Mouse (Mus musculus) intestine, embryonic 16.5 days (tissue): Measurements from ENCODE around the gene Slc25a51. TPM values are rescaled to one million over a fixed set of nuclear protein-coding genes. Genes with fewer than 3 reads are reported as not detected.

ENCODE experiments used
- ATAC-seq: fragments of 200-750 bp; cut with Nextera tagmentation; 2 replicates; pipeline ENCODE4 v1.8.0; 2017; ENCODE audit warnings: moderate TSS enrichment, moderate library complexity
- H3K27ac ChIP-seq: fragments of 300-500 bp; sonication (generic); 2 replicates; pipeline ENCODE4 v1.5.1; 2014; ENCODE audit warnings: mild to moderate bottlenecking, low read length
- H3K27me3 ChIP-seq: fragments of 300-500 bp; sonication (generic); replicated peaks from 2 replicates; pipeline ENCODE4 v1.6.1; 2014; ENCODE audit warnings: low read length, control low read depth, mixed read lengths; ENCODE audit not compliant: control insufficient read depth, insufficient read depth
- H3K36me3 ChIP-seq: fragments of 300-500 bp; sonication (generic); 2 replicates; pipeline ENCODE4 v1.6.1; 2014; ENCODE audit warnings: low read length, control low read depth; ENCODE audit not compliant: control insufficient read depth, insufficient read depth
- H3K4me1 ChIP-seq: fragments of 300-500 bp; sonication (generic); 2 replicates; pipeline ENCODE4 v1.6.1; 2014; ENCODE audit warnings: low read length, control low read depth, mixed read lengths; ENCODE audit not compliant: control insufficient read depth, insufficient read depth
- H3K4me2 ChIP-seq: fragments of 300-500 bp; sonication (generic); 2 replicates; pipeline ENCODE4 v1.6.1; 2014; ENCODE audit warnings: low read depth, low read length, control low read depth
- H3K4me3 ChIP-seq: fragments of 300-500 bp; sonication (generic); 2 replicates; pipeline ENCODE4 v1.5.1; 2014; ENCODE audit warnings: mild to moderate bottlenecking, low read length
- H3K9ac ChIP-seq: fragments of 300-500 bp; sonication (generic); 2 replicates; pipeline ENCODE4 v1.6.1; 2014; ENCODE audit warnings: low read depth, low read length
- H3K9me3 ChIP-seq: fragments of 300-500 bp; sonication (generic); 2 replicates; pipeline ENCODE4 v1.6.1; 2016; ENCODE audit warnings: low read length, control low read depth; ENCODE audit not compliant: control insufficient read depth
- WGBS: fragments of 180-500 bp; shearing (Covaris S2); extraction: QIAGEN DNeasy Blood & Tissue Kit; methylation state at CpG from one replicate; pipeline ENCODE4 v1.1.7; 2014; 5-methylcytosine and 5-hydroxymethylcytosine counted together
- polyA plus RNA-seq: library from polyadenylated mRNA; unstranded; fragments of >200 nt; fragmentation: Nextera tagmentation; extraction: Ambion mirVana; gene quantifications from 2 replicates; pipeline ENCODE4 v1.2.1, GENCODE M21; 2015

Gene Slc25a51
- polyA plus RNA-seq, 1 experiment from 2014 or later: 55.5 TPM

DNA sequence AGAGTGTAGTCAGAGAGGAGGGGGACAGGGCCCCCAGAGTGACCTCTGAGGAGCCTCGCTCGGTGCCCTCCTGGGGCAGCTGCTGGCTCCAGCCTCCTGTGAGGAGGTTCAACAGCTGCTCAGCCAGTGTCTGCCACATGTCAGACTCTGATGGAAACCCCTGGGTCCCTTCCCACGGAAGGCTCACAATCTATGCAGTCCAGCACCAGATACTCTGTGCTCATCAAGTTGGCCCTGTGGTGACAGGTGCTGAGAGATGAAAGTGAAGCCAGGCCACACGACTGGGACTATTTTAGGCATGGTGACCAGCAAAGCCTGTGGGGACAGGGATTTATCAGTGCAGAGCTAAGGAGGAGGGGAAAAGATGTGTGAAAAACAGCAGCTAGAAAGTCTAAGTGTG, 36.2 kb upstream of the Slc25a51 start:
- 56% methylated on average over 4 of the region's 4 CpGs for WGBS
- no peak overlapping the region for H3K27ac ChIP-seq
- H3K4me3 ChIP-seq: no peak overlapping the region
- H3K4me2 ChIP-seq: no peak overlapping the region
- no peaks in the 10 kb centered on the region; the same call in 1 of the 2 replicates for H3K36me3 ChIP-seq
- ATAC-seq: no peak
- H3K4me1 ChIP-seq: no peaks in the 10 kb centered on the region
- H3K9me3 ChIP-seq: no peaks in the 10 kb centered on the region
- H3K27me3 ChIP-seq: no peaks in the 10 kb centered on the region
- H3K9ac ChIP-seq: no peak overlapping the region

DNA sequence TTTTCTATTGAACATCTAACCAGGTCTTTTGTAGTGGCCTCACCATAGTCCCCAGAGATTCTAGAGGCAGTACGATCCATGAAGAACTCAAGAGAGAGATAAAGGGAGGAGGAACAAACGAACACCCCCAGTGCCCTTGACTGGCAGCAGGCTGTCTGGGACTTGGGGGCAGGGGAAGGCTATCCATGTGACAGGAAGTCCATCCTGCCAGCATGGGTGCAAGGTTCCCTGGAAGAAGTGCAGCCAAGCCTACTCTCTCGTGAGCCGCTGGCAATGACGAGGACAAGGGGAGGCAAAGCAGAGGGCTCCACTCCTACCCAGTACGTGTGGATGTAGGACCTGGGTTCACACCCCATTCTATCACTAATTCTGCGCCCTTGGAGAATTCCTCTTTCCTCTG, 35.1 kb upstream of the Slc25a51 start:
- H3K9ac ChIP-seq: no peak overlapping the region
- no peaks in the 10 kb centered on the region; the same call in 1 of the 2 replicates for H3K36me3 ChIP-seq
- H3K27ac ChIP-seq: no peak overlapping the region
- no peak overlapping the region for H3K4me2 ChIP-seq
- H3K9me3 ChIP-seq: no peaks in the 10 kb centered on the region
- H3K27me3 ChIP-seq: no peaks in the 10 kb centered on the region
- no peak overlapping the region for H3K4me3 ChIP-seq
- no peaks in the 10 kb centered on the region for H3K4me1 ChIP-seq
- 77% methylated on average over 7 of the region's 7 CpGs for WGBS
- no peak for ATAC-seq

DNA sequence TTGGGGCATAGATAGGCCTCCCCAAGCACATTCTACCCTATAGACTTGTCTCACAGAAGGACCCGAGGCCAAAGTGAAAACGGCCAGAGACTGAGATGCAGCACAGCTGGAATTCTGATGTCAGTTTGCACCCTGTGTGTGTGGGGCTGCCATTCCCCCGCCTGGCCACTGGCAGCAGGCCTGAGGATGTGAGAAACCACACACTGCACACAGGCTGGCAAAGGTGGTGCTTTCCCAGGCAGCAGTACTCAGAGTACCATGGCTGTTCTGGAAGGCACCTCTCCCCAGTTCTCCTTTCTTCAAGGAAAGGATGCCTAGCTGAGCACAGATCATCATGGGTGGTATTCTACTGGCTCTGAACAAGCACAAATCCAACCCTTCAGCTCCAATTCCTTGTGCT, 33.7 kb upstream of the Slc25a51 start:
- H3K4me3 ChIP-seq: no peak overlapping the region
- no peak overlapping the region for H3K27ac ChIP-seq
- no peaks in the 10 kb centered on the region for H3K9me3 ChIP-seq
- 61% methylated on average over 3 of the region's 3 CpGs for WGBS
- no peaks in the 10 kb centered on the region; the same call in 1 of the 2 replicates for H3K36me3 ChIP-seq
- H3K27me3 ChIP-seq: no peaks in the 10 kb centered on the region
- no peak for ATAC-seq
- H3K9ac ChIP-seq: no peak overlapping the region
- no peak overlapping the region for H3K4me2 ChIP-seq
- peaks cover 3% of the 10 kb centered on the region; the same call in 1 of the 2 replicates for H3K4me1 ChIP-seq

DNA sequence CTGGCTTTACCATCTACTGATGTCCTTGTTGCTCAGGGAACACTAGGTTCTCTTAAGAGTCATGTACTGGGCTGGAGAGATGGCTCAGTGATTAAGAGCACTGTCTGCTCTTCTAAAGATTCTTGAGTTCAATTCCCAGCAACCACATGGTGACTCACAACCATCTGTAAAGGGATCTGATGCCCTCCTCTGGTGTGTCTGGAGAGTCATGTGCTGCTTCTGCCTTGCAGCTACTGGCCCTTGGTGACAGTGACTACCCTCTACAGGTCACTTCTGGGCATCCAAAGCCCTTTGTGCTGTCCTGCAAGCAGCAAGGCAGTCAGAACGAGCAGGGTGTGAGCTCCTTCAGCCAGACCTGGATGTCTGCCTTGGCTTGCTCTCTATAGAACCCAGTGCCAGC, 33.2 kb upstream of the Slc25a51 start:
- peaks cover 7% of the 10 kb centered on the region for H3K4me1 ChIP-seq
- no peaks in the 10 kb centered on the region for H3K27me3 ChIP-seq
- H3K27ac ChIP-seq: no peak overlapping the region
- no peak overlapping the region for H3K9ac ChIP-seq
- no peak overlapping the region for H3K4me3 ChIP-seq
- WGBS: 80% methylated on average over 1 of the region's 1 CpGs
- no peak for ATAC-seq
- no peaks in the 10 kb centered on the region; the same call in 1 of the 2 replicates for H3K36me3 ChIP-seq
- no peak overlapping the region for H3K4me2 ChIP-seq
- no peaks in the 10 kb centered on the region for H3K9me3 ChIP-seq

DNA sequence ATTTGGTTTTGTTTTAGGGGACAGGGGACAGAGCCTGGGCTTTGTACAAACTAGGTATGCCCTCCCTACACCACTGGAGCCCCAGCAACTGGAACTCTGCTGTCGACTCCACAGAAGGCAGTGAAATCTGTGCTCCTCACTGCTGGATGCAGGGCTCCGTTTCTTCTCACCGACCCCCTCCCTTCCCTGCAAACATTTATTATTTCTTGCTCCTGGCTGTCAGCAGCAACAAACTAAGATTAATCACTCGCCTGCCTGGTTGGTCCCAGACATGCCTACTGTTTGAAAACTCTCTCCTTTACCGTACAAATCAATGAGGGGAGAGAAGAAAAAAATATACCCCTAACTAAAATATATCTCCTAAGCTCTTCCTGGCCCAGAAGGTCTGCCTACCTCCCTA, 30.7 kb upstream of the Slc25a51 start:
- no peaks in the 10 kb centered on the region for H3K9me3 ChIP-seq
- no peaks in the 10 kb centered on the region for H3K27me3 ChIP-seq
- no peak overlapping the region for H3K27ac ChIP-seq
- ATAC-seq: no peak
- 19% methylated on average over 5 of the region's 5 CpGs for WGBS
- peaks cover 30% of the 10 kb centered on the region for H3K4me1 ChIP-seq
- H3K9ac ChIP-seq: no peak overlapping the region
- no peak overlapping the region for H3K4me2 ChIP-seq
- H3K4me3 ChIP-seq: no peak overlapping the region
- H3K36me3 ChIP-seq: no peaks in the 10 kb centered on the region

DNA sequence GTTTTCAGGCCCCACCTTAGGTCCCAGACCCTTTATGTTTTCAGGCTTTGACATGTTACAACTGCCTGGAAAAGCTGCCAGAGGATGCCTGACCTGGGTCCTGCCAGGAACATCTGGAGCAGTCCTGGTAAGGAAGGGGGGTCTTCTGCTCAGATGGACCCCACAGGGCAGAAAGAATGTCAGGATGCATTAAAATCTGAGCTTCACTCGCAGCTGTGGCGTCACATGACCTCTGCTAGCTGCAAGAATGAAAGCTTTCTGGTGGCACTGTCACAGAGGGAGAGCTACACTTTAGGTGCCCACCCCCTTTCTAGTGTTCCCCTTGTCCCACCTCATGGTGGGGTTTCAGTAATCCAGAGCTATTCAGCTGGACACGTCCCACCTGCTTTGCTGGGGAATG, 28.4 kb upstream of the Slc25a51 start:
- Histone ChIP-seq H3K27ac (no peak overlapping the region), H3K9ac (no peak overlapping the region)
- no peak for ATAC-seq

DNA sequence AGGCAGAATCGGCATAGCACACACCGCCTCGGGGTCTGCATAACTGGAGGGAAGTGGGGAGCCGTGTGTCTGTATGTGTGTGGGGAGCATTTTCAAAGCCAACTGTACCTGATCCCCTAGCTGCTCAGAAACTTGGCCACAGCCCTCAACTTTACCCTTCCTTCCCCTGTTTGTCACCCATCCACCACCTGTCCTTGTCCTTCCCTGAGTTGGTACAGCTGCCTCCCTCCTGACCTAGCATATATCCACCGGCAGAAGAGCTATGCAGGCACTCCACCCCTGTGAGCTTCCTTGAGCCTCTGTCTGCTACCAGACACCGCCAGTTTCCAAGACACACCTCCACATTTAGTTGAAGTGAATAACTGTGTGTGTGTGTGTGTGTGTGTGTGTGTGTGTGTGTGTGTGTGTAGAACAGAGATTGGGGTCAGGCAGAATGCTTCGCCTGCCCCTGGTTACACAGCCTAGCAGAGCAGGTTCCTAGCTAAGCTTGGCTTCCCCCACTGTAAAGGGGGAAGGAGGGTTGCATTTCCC, 27.9 kb upstream of the Slc25a51 start:
- Histone ChIP-seq H3K36me3 (no peaks in the 10 kb centered on the region), H3K4me2 (no peak overlapping the region), H3K4me1 (peaks cover 30% of the 10 kb centered on the region), H3K27me3 (no peaks in the 10 kb centered on the region), H3K9ac (no peak overlapping the region; the same call in 1 of the 2 replicates), H3K27ac (no peak overlapping the region), H3K4me3 (no peak overlapping the region), H3K9me3 (no peaks in the 10 kb centered on the region)
- WGBS: 40% methylated on average over 7 of the region's 7 CpGs
- peak; percentile 16; the same call in 1 of the 2 replicates for ATAC-seq

More for the DNA sequence above, 28.4 kb upstream of the Slc25a51 start:
- H3K4me1 ChIP-seq: peaks cover 30% of the 10 kb centered on the region
- H3K9me3 ChIP-seq: no peaks in the 10 kb centered on the region
- H3K4me3 ChIP-seq: no peak overlapping the region
- 44% methylated on average over 3 of the region's 3 CpGs for WGBS
- no peaks in the 10 kb centered on the region for H3K36me3 ChIP-seq
- no peaks in the 10 kb centered on the region for H3K27me3 ChIP-seq
- no peak overlapping the region for H3K4me2 ChIP-seq

DNA sequence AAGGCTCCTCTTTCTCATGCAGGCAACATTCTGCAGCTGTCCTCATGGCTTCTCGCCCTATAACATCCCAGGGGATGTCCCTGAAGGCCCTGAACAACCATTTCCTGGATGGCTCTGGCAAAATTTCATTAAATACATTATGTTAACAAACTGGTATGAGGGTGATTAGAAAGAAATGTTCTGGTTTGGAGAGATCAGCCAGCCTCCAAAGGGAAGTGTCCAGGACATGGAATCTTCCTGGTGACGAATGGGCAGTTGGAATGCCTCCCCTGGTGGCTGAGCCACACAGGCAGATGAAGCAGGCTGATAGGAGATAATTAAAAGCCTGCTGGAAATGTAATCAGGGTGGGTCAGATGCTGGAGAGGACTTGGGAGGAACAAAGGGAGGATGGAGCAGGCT, 27.3 kb upstream of the Slc25a51 start:
- Histone ChIP-seq H3K27me3 (no peaks in the 10 kb centered on the region), H3K9me3 (no peaks in the 10 kb centered on the region), H3K4me1 (peaks cover 30% of the 10 kb centered on the region), H3K9ac (no peak overlapping the region), H3K27ac (peak overlapping the region; percentile 33), H3K4me2 (no peak overlapping the region), H3K4me3 (no peak overlapping the region), H3K36me3 (no peaks in the 10 kb centered on the region)
- 63% methylated on average over 2 of the region's 2 CpGs for WGBS
- no peak for ATAC-seq

DNA sequence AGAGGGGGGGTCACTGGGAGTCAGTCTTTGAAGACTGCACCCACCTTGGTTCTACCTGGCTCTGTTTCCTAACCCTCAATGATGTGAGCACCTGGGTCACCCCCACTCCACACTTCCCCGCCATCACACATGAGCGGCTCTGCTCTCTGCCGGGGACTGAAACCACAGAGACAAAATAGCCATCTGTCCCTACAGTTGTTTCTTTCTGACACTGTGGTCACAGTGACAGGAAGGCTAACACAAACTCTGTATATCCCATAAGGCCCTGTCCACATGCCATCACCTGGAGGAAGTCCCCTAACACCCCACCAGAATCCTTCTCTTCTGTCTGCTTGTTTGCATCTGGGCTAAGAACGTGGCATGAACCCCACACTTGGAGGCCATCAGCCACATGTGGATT, 26.1 kb upstream of the Slc25a51 start:
- H3K9ac ChIP-seq: no peak overlapping the region
- H3K4me3 ChIP-seq: no peak overlapping the region
- no peak for ATAC-seq
- no peaks in the 10 kb centered on the region for H3K36me3 ChIP-seq
- H3K4me2 ChIP-seq: no peak overlapping the region
- H3K4me1 ChIP-seq: peaks cover 30% of the 10 kb centered on the region
- no peaks in the 10 kb centered on the region for H3K27me3 ChIP-seq
- H3K27ac ChIP-seq: no peak overlapping the region
- H3K9me3 ChIP-seq: no peaks in the 10 kb centered on the region
- 79% methylated on average over 4 of the region's 4 CpGs for WGBS

DNA sequence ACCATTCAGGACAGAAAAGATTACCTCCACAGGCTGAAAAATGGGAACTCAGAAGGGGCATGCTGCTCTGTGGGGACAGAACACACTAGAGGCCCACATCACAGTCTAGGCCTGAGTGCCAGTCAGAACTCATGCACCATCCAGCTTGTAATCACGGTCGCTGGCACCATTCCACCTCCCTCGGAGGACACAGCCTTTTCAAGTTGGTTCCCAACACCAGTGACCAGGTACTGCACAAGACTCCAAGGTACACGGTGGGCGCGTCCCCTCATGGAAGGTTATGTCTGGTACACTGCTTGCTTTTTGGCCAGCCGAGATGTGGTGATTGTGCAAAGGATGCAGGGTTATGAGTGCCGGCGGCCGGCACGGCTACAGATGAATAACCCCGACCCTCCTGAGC, 25.5 kb upstream of the Slc25a51 start:
- peaks cover 30% of the 10 kb centered on the region for H3K4me1 ChIP-seq
- ATAC-seq: no peak
- 86% methylated on average over 12 of the region's 12 CpGs for WGBS
- H3K27me3 ChIP-seq: no peaks in the 10 kb centered on the region
- H3K4me2 ChIP-seq: no peak overlapping the region
- H3K9me3 ChIP-seq: no peaks in the 10 kb centered on the region
- H3K36me3 ChIP-seq: no peaks in the 10 kb centered on the region
- no peak overlapping the region for H3K9ac ChIP-seq
- H3K27ac ChIP-seq: no peak overlapping the region
- H3K4me3 ChIP-seq: no peak overlapping the region
